ENCODE assay signal across 8 mouse cellular contexts in the genomic region with DNA sequence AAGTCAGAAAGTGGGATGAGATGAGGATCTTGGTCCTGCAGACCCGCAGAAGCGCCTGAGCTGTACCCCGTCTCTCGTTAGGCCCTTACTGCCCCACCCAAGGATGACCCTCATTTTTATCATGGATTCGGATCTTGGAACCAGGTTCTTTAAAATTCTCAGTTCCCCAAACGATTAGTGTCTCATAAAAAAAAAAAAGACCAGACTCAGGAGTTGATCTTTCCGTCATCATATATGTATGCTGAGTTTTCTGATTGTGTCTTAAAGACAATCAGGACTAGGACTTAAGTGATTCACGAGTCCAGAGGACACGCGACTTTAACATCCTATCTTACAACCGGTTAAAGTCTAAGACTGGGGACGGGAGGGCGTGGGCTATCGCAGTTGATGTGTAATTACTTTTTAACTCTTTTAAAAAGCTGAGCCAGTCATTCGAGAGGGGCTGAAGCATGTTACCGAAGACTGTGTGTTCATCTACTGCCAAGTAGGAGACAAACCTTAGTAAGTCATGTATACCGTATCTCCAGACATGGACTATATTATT. TPM values are rescaled to one million over a fixed set of nuclear protein-coding genes. Genes with fewer than 3 reads are reported as not detected.
DNase-seq lines count a peak whose midpoint lies in the region; ATAC-seq and TF ChIP-seq lines count a peak whose summit lies in the region.

No protein-coding gene starts in this region.

- no peak for DNase-seq in lung, embryonic 14.5 days
- no peak for DNase-seq in lung, postnatal 36 days
- DNase-seq in kidney, postnatal 36 days = peak; percentile 57 to 67
- no peak for DNase-seq in ovary, postnatal 14 days (ENCODE audit: low spot score)
- no peak for DNase-seq in layer of hippocampus, adult 8-10 months (ENCODE audit: low spot score in 2 of 2)

- 11% methylated on average over 17 of the region's 17 CpGs for WGBS in lung, embryonic 14.5 days
- WGBS in forebrain, embryonic 12.5 days = 24% methylated on average over 17 of the region's 17 CpGs
- WGBS in small intestine, adult 2 months = 5% methylated on average over 17 of the region's 17 CpGs

- no peaks in the 10 kb centered on the region for H3K27me3 ChIP-seq in lung, embryonic 14.5 days (ENCODE audit: insufficient read depth, low read length)
- no peaks in the 10 kb centered on the region for H3K27me3 ChIP-seq in forebrain, embryonic 12.5 days
- no peaks in the 10 kb centered on the region for H3K27me3 ChIP-seq in small intestine, adult 2 months (ENCODE audit: control insufficient read depth, insufficient read depth, low read length)

- peak overlapping the region; percentile 91 for H3K4me2 ChIP-seq in lung, embryonic 14.5 days
- peak overlapping the region; percentile 94 for H3K4me2 ChIP-seq in forebrain, embryonic 12.5 days

- peak overlapping the region; percentile 78 for H3K9ac ChIP-seq in lung, embryonic 14.5 days
- H3K9ac ChIP-seq in forebrain, embryonic 12.5 days = peak overlapping the region; percentile 88

- H3K4me1 ChIP-seq in lung, embryonic 14.5 days (ENCODE audit: insufficient read depth) = no peaks in the 10 kb centered on the region
- H3K4me1 ChIP-seq in forebrain, embryonic 12.5 days = peaks cover 41% of the 10 kb centered on the region
- H3K4me1 ChIP-seq in small intestine, adult 2 months (ENCODE audit: control insufficient read depth, insufficient read depth, insufficient read length, low read length) = peaks cover 7% of the 10 kb centered on the region; the same call in 1 of the 2 replicates

- no peaks in the 10 kb centered on the region for H3K9me3 ChIP-seq in lung, embryonic 14.5 days (ENCODE audit: low read depth, low read length)
- H3K9me3 ChIP-seq in forebrain, embryonic 12.5 days = no peaks in the 10 kb centered on the region

- H3K36me3 ChIP-seq in lung, embryonic 14.5 days (ENCODE audit: insufficient read depth) = peaks cover 31% of the 10 kb centered on the region
- peaks cover 32% of the 10 kb centered on the region for H3K36me3 ChIP-seq in forebrain, embryonic 12.5 days (replicated peaks)
- H3K36me3 ChIP-seq in small intestine, adult 2 months (ENCODE audit: control insufficient read depth, insufficient read depth, low read length) = peaks cover 16% of the 10 kb centered on the region

- no peak for TF ChIP-seq CTCF in lung, embryonic 14.5 days (IDR thresholded peaks at IDR 0.05; ENCODE audit: low read depth)
- no peak for TF ChIP-seq CTCF in small intestine, adult 2 months (IDR thresholded peaks at IDR 0.05; ENCODE audit: extremely low read depth, insufficient read length, insufficient replicate concordance, low read depth, low read length)

- H3K4me3 ChIP-seq in lung, embryonic 14.5 days (ENCODE audit: low read depth, low read length) = peak overlapping the region; percentile 67
- H3K4me3 ChIP-seq in forebrain, embryonic 12.5 days (replicated peaks) = peak overlapping the region; percentile 87
- H3K4me3 ChIP-seq in small intestine, adult 2 months (ENCODE audit: low read depth, low read length) = peak overlapping the region; percentile 91

- no peak for TF ChIP-seq POLR2A in small intestine, adult 2 months (IDR thresholded peaks at IDR 0.05; ENCODE audit: low read depth, low read length)

- H3K27ac ChIP-seq in lung, embryonic 14.5 days (ENCODE audit: low read depth) = peak overlapping the region; percentile 26
- peak overlapping the region; percentile 27; the same call in 1 of the 2 replicates for H3K27ac ChIP-seq in forebrain, embryonic 12.5 days
- H3K27ac ChIP-seq in small intestine, adult 2 months (ENCODE audit: insufficient read depth, low read depth, low read length) = peak overlapping the region; percentile 92

- no peak for ATAC-seq in lung, embryonic 14.5 days (ENCODE audit: insufficient read depth)
- ATAC-seq in forebrain, embryonic 12.5 days (ENCODE audit: low FRiP score) = no peak
- no peak for ATAC-seq in cerebellum, adult (ENCODE audit: insufficient number of reproducible peaks, low FRiP score, low TSS enrichment)

RNA-seq across cellular contexts. Expression of a gene that starts 0.6 kb away (rescaled TPM):
- 182 and 190 TPM in 2 replicates for polyA plus RNA-seq in lung, embryonic 14.5 days (2014; fragmentation: Nextera tagmentation; extraction: Ambion mirVana)
- polyA plus RNA-seq in forebrain, embryonic 12.5 days (2016; fragmentation: Nextera tagmentation; extraction: Ambion mirVana) = 139 and 143 TPM in 2 replicates
- 40.3 and 86.5 TPM in 2 replicates for polyA plus RNA-seq in small intestine, adult 2 months (2012; rRNA removed)
- total RNA-seq in layer of hippocampus, adult 8-10 months (2022) = 10 to 100 TPM; 26.9 to 33.8 (median 29.7) TPM

RNA-seq across cellular contexts. Expression of a gene that starts 0.6 kb away (rescaled TPM):
- polyA plus RNA-seq in lung, embryonic 14.5 days (2014; fragmentation: Nextera tagmentation; extraction: Ambion mirVana) = 14.3 and 18.3 TPM in 2 replicates
- polyA plus RNA-seq in forebrain, embryonic 12.5 days (2016; fragmentation: Nextera tagmentation; extraction: Ambion mirVana) = 20.8 and 25.7 TPM in 2 replicates
- polyA plus RNA-seq in small intestine, adult 2 months (2012; rRNA removed) = 1.3 and 2.5 TPM in 2 replicates
- total RNA-seq in layer of hippocampus, adult 8-10 months (2022) = 10 to 100 TPM; 24.7 to 35.6 (median 30.4) TPM

RNA-seq across cellular contexts. Expression of a gene that starts 1.3 kb away (rescaled TPM):
- not detected in 2 replicates for polyA plus RNA-seq in lung, embryonic 14.5 days (2014; fragmentation: Nextera tagmentation; extraction: Ambion mirVana)
- polyA plus RNA-seq in forebrain, embryonic 12.5 days (2016; fragmentation: Nextera tagmentation; extraction: Ambion mirVana) = 0.73 and 0.83 TPM in 2 replicates
- polyA plus RNA-seq in small intestine, adult 2 months (2012; rRNA removed) = 0.19 TPM in 1 of 2 replicates, not detected in the other
- total RNA-seq in layer of hippocampus, adult 8-10 months (2022) = 10 to 100 TPM; 11.2 to 13.3 (median 12.2) TPM

RNA-seq across cellular contexts. Expression of a gene that starts 7.5 kb away (rescaled TPM):
- 38.9 and 40.6 TPM in 2 replicates for polyA plus RNA-seq in lung, embryonic 14.5 days (2014; fragmentation: Nextera tagmentation; extraction: Ambion mirVana)
- 54.8 and 55.8 TPM in 2 replicates for polyA plus RNA-seq in forebrain, embryonic 12.5 days (2016; fragmentation: Nextera tagmentation; extraction: Ambion mirVana)
- polyA plus RNA-seq in small intestine, adult 2 months (2012; rRNA removed) = 2.4 and 3.7 TPM in 2 replicates
- 10 to 100 TPM; 13.1 to 16.1 (median 13.7) TPM for total RNA-seq in layer of hippocampus, adult 8-10 months (2022)

RNA-seq across cellular contexts. Expression of a gene that starts 59.1 kb away (rescaled TPM):
- not detected in 2 replicates for polyA plus RNA-seq in lung, embryonic 14.5 days (2014; fragmentation: Nextera tagmentation; extraction: Ambion mirVana)
- not detected in 2 replicates for polyA plus RNA-seq in forebrain, embryonic 12.5 days (2016; fragmentation: Nextera tagmentation; extraction: Ambion mirVana)
- polyA plus RNA-seq in small intestine, adult 2 months (2012; rRNA removed) = not detected in 2 replicates
- total RNA-seq in layer of hippocampus, adult 8-10 months (2022) = 1 to 10 TPM; 6.2 to 9.8 (median 7.9) TPM

Comparison
In these comparisons a context has a peak if more than half of its experiments do, and no peak if none do; other contexts are left out.
1. DNase-seq: peak in kidney, postnatal 36 days (2 of 2); none in lung, embryonic 14.5 days (single experiment), lung, postnatal 36 days (single experiment), ovary, postnatal 14 days (single experiment) and layer of hippocampus, adult 8-10 months (0 of 2).
2. H3K27ac ChIP-seq: peak in every context shown above with its lines; median percentile 92 in small intestine, adult 2 months; 27 in forebrain, embryonic 12.5 days; 26 in lung, embryonic 14.5 days.
3. Peak in every context shown above with its lines, with median percentiles within 50 percentile points of each other: H3K4me3 ChIP-seq.